In genomic region chr8:106612047-106612446, GRCm38 (mm10) we compare ENCODE assay signal across 17 mouse cellular contexts. TPM values are rescaled to one million over a fixed set of nuclear protein-coding genes. Genes with fewer than 3 reads are reported as not detected.
DNase-seq lines count a peak whose midpoint lies in the region; ATAC-seq lines count a peak whose summit lies in the region.
"Had no signal": no experiment of that assay in that cellular context is flagged by ENCODE, and none has a peak within 500 bp of the region (broad histone marks: within the 10 kb centered on the region; RNA-seq: fewer than 3 reads in every experiment).

No protein-coding gene starts in this region.

- no peak overlapping the region for H3K9ac ChIP-seq in embryonic facial prominence, embryonic 14.5 days (ENCODE audit: low read depth, low read length)
- H3K9ac ChIP-seq: embryonic facial prominence, embryonic 15.5 days; forebrain, embryonic 12.5 days had no signal

- no peak overlapping the region for H3K4me2 ChIP-seq in embryonic facial prominence, embryonic 14.5 days (ENCODE audit: low read depth, low read length)
- H3K4me2 ChIP-seq: embryonic facial prominence, embryonic 15.5 days; forebrain, embryonic 12.5 days had no signal

- 47% methylated on average over 3 of the region's 3 CpGs for WGBS in embryonic facial prominence, embryonic 14.5 days
- WGBS in embryonic facial prominence, embryonic 10.5 days, result 65% methylated on average over 3 of the region's 3 CpGs

- H3K9me3 ChIP-seq in embryonic facial prominence, embryonic 14.5 days (ENCODE audit: control insufficient read depth, low read length), result no peaks in the 10 kb centered on the region
- no peaks in the 10 kb centered on the region for H3K9me3 ChIP-seq in embryonic facial prominence, embryonic 10.5 days
- H3K9me3 ChIP-seq: embryonic facial prominence, embryonic 15.5 days; forebrain, embryonic 12.5 days; megakaryocyte, embryonic 14.5 days had no signal

- no peaks in the 10 kb centered on the region for H3K36me3 ChIP-seq in embryonic facial prominence, embryonic 14.5 days (ENCODE audit: control insufficient read depth, insufficient read depth, low read length)
- H3K36me3 ChIP-seq in embryonic facial prominence, embryonic 10.5 days (replicated peaks), result no peaks in the 10 kb centered on the region
- H3K36me3 ChIP-seq: embryonic facial prominence, embryonic 15.5 days; forebrain, embryonic 12.5 days had no signal

- ATAC-seq in embryonic facial prominence, embryonic 14.5 days (ENCODE audit: low read depth), result no peak
- peak; percentile 90 for ATAC-seq in common myeloid progenitor, adult 5-6 weeks (replicated peaks; ENCODE audit: low read depth, poor library complexity, severe bottlenecking)
- ATAC-seq in megakaryocyte, adult 5-6 weeks (ENCODE audit: poor library complexity, severe bottlenecking), result peak; percentile 91
- ATAC-seq: hindbrain, embryonic 16.5 days had no signal

- no peaks in the 10 kb centered on the region for H3K27me3 ChIP-seq in embryonic facial prominence, embryonic 14.5 days (replicated peaks; ENCODE audit: control insufficient read depth, insufficient read depth, low read length)
- peaks cover 16% of the 10 kb centered on the region for H3K27me3 ChIP-seq in embryonic facial prominence, embryonic 10.5 days (replicated peaks; ENCODE audit: low read depth, poor library complexity, severe bottlenecking)

- H3K4me1 ChIP-seq in embryonic facial prominence, embryonic 14.5 days (ENCODE audit: control insufficient read depth, insufficient read depth, low read length), result peaks cover 5% of the 10 kb centered on the region; the same call in 1 of the 2 replicates
- peaks cover 29% of the 10 kb centered on the region for H3K4me1 ChIP-seq in embryonic facial prominence, embryonic 10.5 days
- H3K4me1 ChIP-seq: megakaryocyte, embryonic 14.5 days had no signal

- DNase-seq in embryonic facial prominence, embryonic 14.5 days (ENCODE audit: low spot score), result no peak
- DNase-seq in embryonic facial prominence, embryonic 10.5 days (ENCODE audit: low spot score), result no peak
- peak; percentile 66 for DNase-seq in 3T3-L1 (ENCODE audit: low read depth, low spot score)
- no peak for DNase-seq in left cerebral cortex, postnatal 14 days (ENCODE audit: low spot score in 2 of 2)
- DNase-seq in heart, adult 9 months (ENCODE audit: low spot score in 2 of 2), result no peak
- no peak for DNase-seq in c-Kit-positive CD71-positive TER-119-positive erythroid progenitor cells, embryonic 14.5 days (ENCODE audit: low spot score)
- DNase-seq: cerebellum, adult 11 months; heart, adult 18-20 months; heart, postnatal 10 days; kidney, postnatal 14 days; thymus, postnatal 4 days had no signal

- peak overlapping the region; percentile 40; the same call in 1 of the 2 replicates for H3K27ac ChIP-seq in embryonic facial prominence, embryonic 14.5 days (replicated peaks; ENCODE audit: low read depth, low read length)
- H3K27ac ChIP-seq in embryonic facial prominence, embryonic 10.5 days (replicated peaks), result no peak overlapping the region
- H3K27ac ChIP-seq: forebrain, embryonic 12.5 days had no signal

- no peak overlapping the region for H3K4me3 ChIP-seq in embryonic facial prominence, embryonic 14.5 days (ENCODE audit: low read depth, low read length)
- no peak overlapping the region for H3K4me3 ChIP-seq in embryonic facial prominence, embryonic 10.5 days
- H3K4me3 ChIP-seq: embryonic facial prominence, embryonic 15.5 days; forebrain, embryonic 12.5 days; megakaryocyte, embryonic 14.5 days had no signal

- intact Hi-C loops in left cerebral cortex, postnatal 14 days (cut with DNase I), result no loop called here

RNA-seq across cellular contexts. Expression of gene Cdh1, which starts 8.9 kb away (rescaled TPM):
- 37.3 and 47.5 TPM in 2 replicates for polyA plus RNA-seq in embryonic facial prominence, embryonic 14.5 days (2014; fragmentation: Nextera tagmentation; extraction: Ambion mirVana)
- polyA plus RNA-seq in embryonic facial prominence, embryonic 10.5 days (2016; fragmentation: Nextera tagmentation; extraction: Ambion mirVana), result 22.1 and 24.4 TPM in 2 replicates
- 0.23 and 0.63 TPM in 2 replicates for total RNA-seq in common myeloid progenitor, adult 5-6 weeks (2017)
- 6.2 and 8.0 TPM in 2 replicates for total RNA-seq in megakaryocyte, adult 5-6 weeks (2015)
- 5.2 and 7.0 TPM in 2 replicates for total RNA-seq in megakaryocyte, adult 5-6 weeks (2017)
- total RNA-seq in left cerebral cortex, postnatal 14 days (2021), result 1 to 10 TPM; 2.5 to 4.1 TPM

RNA-seq across cellular contexts. Expression of gene Gm10073, which starts 38.8 kb away (rescaled TPM):
- 11.4 and 13.7 TPM in 2 replicates for polyA plus RNA-seq in embryonic facial prominence, embryonic 14.5 days (2014; fragmentation: Nextera tagmentation; extraction: Ambion mirVana)
- 6.0 and 8.1 TPM in 2 replicates for polyA plus RNA-seq in embryonic facial prominence, embryonic 10.5 days (2016; fragmentation: Nextera tagmentation; extraction: Ambion mirVana)
- total RNA-seq in common myeloid progenitor, adult 5-6 weeks (2017), result 13.6 and 25.0 TPM in 2 replicates
- 53.0 and 66.6 TPM in 2 replicates for total RNA-seq in megakaryocyte, adult 5-6 weeks (2015)
- 5.4 and 6.9 TPM in 2 replicates for total RNA-seq in megakaryocyte, adult 5-6 weeks (2017)
- total RNA-seq in left cerebral cortex, postnatal 14 days (2021), result 10 to 100 TPM; 90.1 to 90.2 TPM
